Comparison of ENCODE assay signal across 8 mouse cellular contexts in genomic region chr5:135962492-135963279, GRCm38 (mm10). TPM values are rescaled to one million over a fixed set of nuclear protein-coding genes. Genes with fewer than 3 reads are reported as not detected.
DNase-seq lines count a peak whose midpoint lies in the region; ATAC-seq and TF ChIP-seq lines count a peak whose summit lies in the region.

No protein-coding gene starts in this region.

- intact Hi-C loops in heart, postnatal 25 days (cut with DNase I) = no loop called here

- no peak for TF ChIP-seq CTCF in lung, adult 2 months (IDR thresholded peaks at IDR 0.05; ENCODE audit: insufficient read depth, low read length)

- H3K9me3 ChIP-seq in ES-E14 (ENCODE audit: control insufficient read depth, insufficient read depth, low read depth, low read length) = no peaks in the 10 kb centered on the region
- H3K9me3 ChIP-seq in forebrain, embryonic 15.5 days = no peaks in the 10 kb centered on the region

- H3K4me2 ChIP-seq in forebrain, embryonic 15.5 days (replicated peaks) = peak overlapping the region; percentile 99

- in situ Hi-C loops in ES-E14 (cut with MboI; ENCODE audit: low sequenced_read_pairs in 2 of 2, unreplicated experiment in 2 of 2) = no loop called here

- WGBS in forebrain, embryonic 15.5 days = under 1% methylated on average over 64 of the region's 64 CpGs
- under 1% methylated on average over 63 of the region's 64 CpGs for WGBS in lung, adult 2 months

- H3K27me3 ChIP-seq in forebrain, embryonic 15.5 days = 0 out of 2 replicates have a peak, but pooled peaks cover 4% of the 10 kb centered on the region

- H3K4me1 ChIP-seq in ES-E14 (ENCODE audit: control insufficient read depth in 2 of 2, insufficient read depth in 2 of 2, low read length in 2 of 2, poor library complexity in 1 of 2) = peaks cover 3 to 26% of the 10 kb centered on the region in 2 experiments; a peak in 1 of 4 replicates
- H3K4me1 ChIP-seq in forebrain, embryonic 15.5 days = peaks cover 17% of the 10 kb centered on the region
- H3K4me1 ChIP-seq in lung, adult 2 months (ENCODE audit: control insufficient read depth, insufficient read depth, low read length) = peaks cover 2% of the 10 kb centered on the region; the same call in 1 of the 2 replicates

- no peaks in the 10 kb centered on the region for H3K36me3 ChIP-seq in ES-E14 (ENCODE audit: control insufficient read depth, insufficient read depth, low read length, poor library complexity, severe bottlenecking)
- H3K36me3 ChIP-seq in forebrain, embryonic 15.5 days = no peaks in the 10 kb centered on the region

- peak; percentile 100 for DNase-seq in ES-E14 (ENCODE audit: low read depth, low spot score)
- DNase-seq in cerebellum, adult 11-12 months = peak; percentile 99
- peak; percentile 99 for DNase-seq in heart, postnatal 25 days (ENCODE audit: low spot score)
- peak; percentile 97 to 98 for DNase-seq in layer of hippocampus, adult 18-20 months (ENCODE audit: low spot score in 2 of 2)
- DNase-seq in lung, adult 2 months = peak; percentile 95
- DNase-seq in thymus, adult 18-20 months = peak; percentile 99 to 100

- H3K4me3 ChIP-seq in ES-E14 (ENCODE audit: insufficient read depth in 1 of 2, low read depth in 1 of 2, low read length in 2 of 2, poor library complexity in 1 of 2, severe bottlenecking in 1 of 2) = peak overlapping the region; percentile 72 to 83
- peak overlapping the region; percentile 64 for H3K4me3 ChIP-seq in forebrain, embryonic 15.5 days
- peak overlapping the region; percentile 72 for H3K4me3 ChIP-seq in lung, adult 2 months (replicated peaks; ENCODE audit: extremely low read depth, low read depth, low read length)

- H3K27ac ChIP-seq in ES-E14 (ENCODE audit: insufficient read depth, low read depth, low read length, poor library complexity, severe bottlenecking) = peak overlapping the region; percentile 83
- peak overlapping the region; percentile 97 for H3K27ac ChIP-seq in forebrain, embryonic 15.5 days (replicated peaks)

- peak; percentile 97 for ATAC-seq in forebrain, embryonic 15.5 days (replicated peaks)
- peak; percentile 84 for ATAC-seq in neutrophil, adult 5-6 weeks (ENCODE audit: extremely low read depth, insufficient number of reproducible peaks, low FRiP score, poor library complexity, severe bottlenecking)

- peak; percentile 96; the same call in 1 of the 2 replicates for TF ChIP-seq POLR2A in lung, adult 2 months (IDR thresholded peaks at IDR 0.05; ENCODE audit: borderline replicate concordance, extremely low read depth, low read depth, low read length)

- peak overlapping the region; percentile 82 for H3K9ac ChIP-seq in ES-E14 (ENCODE audit: insufficient read depth, low read depth, low read length, poor library complexity, severe bottlenecking)
- peak overlapping the region; percentile 87 for H3K9ac ChIP-seq in forebrain, embryonic 15.5 days (replicated peaks)

TF ChIP-seq in ES-E14, 5 proteins besides CTCF, POLR2A, EP300 and RAD21:
- TF ChIP-seq CHD2 (IDR thresholded peaks at IDR 0.05; ENCODE audit: low read depth, low read length) (no peak), ZNF384 (IDR thresholded peaks at IDR 0.05; ENCODE audit: low read depth, low read length) (no peak), MAFK (IDR thresholded peaks at IDR 0.05; ENCODE audit: insufficient read depth, low read depth, low read length) (no peak), HCFC1 (IDR thresholded peaks at IDR 0.05; ENCODE audit: borderline replicate concordance, insufficient read depth, low read length) (peak; percentile 46; the same call in 1 of the 2 replicates)
TF ChIP-seq in ES-E14: peak in this region for 1.

RNA-seq across cellular contexts. Expression of gene Ssc4d, which starts 11.6 kb away (rescaled TPM):
- 10.9 and 11.0 TPM in 2 replicates for total RNA-seq in ES-E14 (2012; rRNA removed)
- 0.87 and 1.2 TPM in 2 replicates for polyA plus RNA-seq in forebrain, embryonic 15.5 days (2015; fragmentation: Nextera tagmentation; extraction: Ambion mirVana)
- under 1 TPM; 0.28 to 0.68 TPM for total RNA-seq in heart, postnatal 25 days (2021)
- total RNA-seq in layer of hippocampus, adult 18-20 months (2021) = 1 to 10 TPM; 1.1 to 1.4 TPM
- polyA plus RNA-seq in lung, adult 2 months (2012; rRNA removed) = 3.6 and 3.9 TPM in 2 replicates
- total RNA-seq in neutrophil, adult 5-6 weeks (2017) = 5.0 and 5.6 TPM in 2 replicates

RNA-seq across cellular contexts. Expression of gene Zp3, which starts 17.2 kb away (rescaled TPM):
- 12.7 and 16.1 TPM in 2 replicates for total RNA-seq in ES-E14 (2012; rRNA removed)
- not detected in 2 replicates for polyA plus RNA-seq in forebrain, embryonic 15.5 days (2015; fragmentation: Nextera tagmentation; extraction: Ambion mirVana)
- not detected for total RNA-seq in heart, postnatal 25 days (2021)
- not detected for total RNA-seq in layer of hippocampus, adult 18-20 months (2021)
- 0.08 TPM in 1 of 2 replicates, not detected in the other for polyA plus RNA-seq in lung, adult 2 months (2012; rRNA removed)
- total RNA-seq in neutrophil, adult 5-6 weeks (2017) = not detected in 2 replicates

RNA-seq across cellular contexts. Expression of gene Ywhag, which starts 28.3 kb away (rescaled TPM):
- total RNA-seq in ES-E14 (2012; rRNA removed) = 109 and 176 TPM in 2 replicates
- 664 and 720 TPM in 2 replicates for polyA plus RNA-seq in forebrain, embryonic 15.5 days (2015; fragmentation: Nextera tagmentation; extraction: Ambion mirVana)
- total RNA-seq in heart, postnatal 25 days (2021) = 100 to 1,000 TPM; 285 to 296 TPM
- total RNA-seq in layer of hippocampus, adult 18-20 months (2021) = 1,000 to 10,000 TPM; 1,236 to 1,273 TPM
- polyA plus RNA-seq in lung, adult 2 months (2012; rRNA removed) = 66.2 and 80.3 TPM in 2 replicates
- 66.7 and 70.0 TPM in 2 replicates for total RNA-seq in neutrophil, adult 5-6 weeks (2017)

RNA-seq across cellular contexts. Expression of gene Dtx2, which starts 31.9 kb away (rescaled TPM):
- 26.7 and 28.3 TPM in 2 replicates for total RNA-seq in ES-E14 (2012; rRNA removed)
- 26.6 and 27.6 TPM in 2 replicates for polyA plus RNA-seq in forebrain, embryonic 15.5 days (2015; fragmentation: Nextera tagmentation; extraction: Ambion mirVana)
- 1 to 10 TPM; 7.9 to 8.4 TPM for total RNA-seq in heart, postnatal 25 days (2021)
- total RNA-seq in layer of hippocampus, adult 18-20 months (2021) = 1 to 10 TPM; 8.8 to 9.2 TPM
- 23.9 and 29.9 TPM in 2 replicates for polyA plus RNA-seq in lung, adult 2 months (2012; rRNA removed)
- total RNA-seq in neutrophil, adult 5-6 weeks (2017) = 13.0 and 13.7 TPM in 2 replicates

Comparison
In these comparisons a context has a peak if more than half of its experiments do, and no peak if none do; other contexts are left out.
1. Peak in every context shown above with its lines: DNase-seq, ATAC-seq, H3K4me3 ChIP-seq and H3K27ac ChIP-seq.
2. RNA of gene Zp3, which starts 17.2 kb away (total RNA-seq): 12.7 to 16.1 TPM in ES-E14; not detected in heart, postnatal 25 days, not detected in layer of hippocampus, adult 18-20 months and not detected in neutrophil, adult 5-6 weeks; every median in the first group is over 10 times any median in the second.